Mouse (Mus musculus) heart, adult 2 months (tissue): ENCODE measurements at regions not wholly inside any gene's neighbourhood (a gene's known extent, or its start where the extent isn't known, plus 50 kb on each side); places are given as distances from the start of the nearest gene placed in this dataset.

Experiments used
- DNase-seq, 2 experiments: peaks; one replicate each; pipeline ENCODE4 v3.0.0; 2021
- H3K27ac ChIP-seq: fragments of 200-600 bp; 2 replicates; pipeline ENCODE4 v1.8.1; 2022
- H3K27me3 ChIP-seq: fragments of 200-500 bp; 2 replicates; pipeline ENCODE4 v1.6.1; 2012; ENCODE audit warnings: mild to moderate bottlenecking, low read length, inconsistent platforms, mixed read lengths; ENCODE audit not compliant: control insufficient read depth, insufficient read depth
- H3K36me3 ChIP-seq: fragments of 200-500 bp; 2 replicates; pipeline ENCODE4 v1.6.1; 2012; ENCODE audit warnings: low read length, inconsistent platforms; ENCODE audit not compliant: control insufficient read depth, insufficient read depth
- H3K4me1 ChIP-seq: fragments of 200-500 bp; 2 replicates; pipeline ENCODE4 v1.6.1; 2011; ENCODE audit warnings: low read length; ENCODE audit not compliant: control insufficient read depth, insufficient read depth
- H3K4me3 ChIP-seq: fragments of 200-600 bp; 2 replicates; pipeline ENCODE4 v1.8.1; 2022
- H3K79me2 ChIP-seq: fragments of 200-500 bp; replicated peaks from 2 replicates; pipeline ENCODE4 v1.6.1; 2012; ENCODE audit warnings: mild to moderate bottlenecking, inconsistent platforms, low read length, moderate library complexity, mixed read lengths; ENCODE audit not compliant: control insufficient read depth, insufficient read depth
- H3K9ac ChIP-seq: fragments of 200-500 bp; 2 replicates; pipeline ENCODE4 v1.6.1; 2012; ENCODE audit warnings: low read depth, mild to moderate bottlenecking, control low read depth, inconsistent platforms, low read length, mixed read lengths
- CTCF ChIP-seq: fragments of 200-600 bp; IDR thresholded peaks from 2 replicates; pipeline ENCODE4 v1.8.1; 2022; ENCODE audit warnings: antibody characterized with exemption, mild to moderate bottlenecking, moderate library complexity
- EP300 ChIP-seq: fragments of 200-500 bp; IDR thresholded peaks from 2 replicates; pipeline ENCODE4 v1.6.1; 2011; ENCODE audit warnings: low read depth, low read length, control low read depth; ENCODE audit not compliant: insufficient read depth
- POLR2A ChIP-seq: fragments of 200-500 bp; IDR thresholded peaks from 2 replicates; pipeline ENCODE4 v1.6.1; 2011; ENCODE audit warnings: mild to moderate bottlenecking, low read depth, low read length, control low read depth; ENCODE audit not compliant: insufficient read depth
- WGBS: fragments of 180-500 bp; shearing (Covaris S2); methylation state at CpG from one replicate; pipeline ENCODE4 v1.1.7; 2018; 5-methylcytosine and 5-hydroxymethylcytosine counted together
- intact Hi-C: fragments of 180-260 bp; cut with DNase I; formaldehyde crosslinking; loops from one replicate; pipeline ENCODE4 v1.15.1; 2025

- intact Hi-C loops = no loop called here
- no peaks in the 10 kb centered on the region for H3K79me2 ChIP-seq
- H3K4me1 ChIP-seq = no peaks in the 10 kb centered on the region
- no peak overlapping the region for H3K9ac ChIP-seq
- no peaks in the 10 kb centered on the region for H3K36me3 ChIP-seq
- 54% methylated on average over 6 of the region's 6 CpGs for WGBS
- DNase-seq = no peak
- H3K27ac ChIP-seq = no peak overlapping the region
- H3K4me3 ChIP-seq = no peak overlapping the region
- no peak for TF ChIP-seq EP300
- TF ChIP-seq POLR2A = no peak
- TF ChIP-seq CTCF = no peak
- no peaks in the 10 kb centered on the region for H3K27me3 ChIP-seq
Observed at GRCm38 (mm10) chr9:43408493-43408892, 97.8 kb downstream of the Trim29 start.

GRCm38 (mm10) chr9:43412473-43412872, 101.8 kb downstream of the Trim29 start:
- Histone ChIP-seq H3K36me3 (no peaks in the 10 kb centered on the region), H3K4me3 (no peak overlapping the region), H3K27ac (no peak overlapping the region), H3K79me2 (no peaks in the 10 kb centered on the region), H3K9ac (no peak overlapping the region), H3K4me1 (no peaks in the 10 kb centered on the region), H3K27me3 (no peaks in the 10 kb centered on the region)
- no peak for TF ChIP-seq POLR2A
- intact Hi-C loops = no loop called here
- DNase-seq = no peak
- 74% methylated on average over 3 of the region's 3 CpGs for WGBS

- Histone ChIP-seq H3K27me3 (no peaks in the 10 kb centered on the region), H3K4me1 (no peaks in the 10 kb centered on the region), H3K9ac (no peak overlapping the region), H3K4me3 (no peak overlapping the region), H3K36me3 (no peaks in the 10 kb centered on the region), H3K79me2 (no peaks in the 10 kb centered on the region), H3K27ac (no peak overlapping the region)
- no peak for DNase-seq
- 23% methylated on average over 17 of the region's 17 CpGs for WGBS
- intact Hi-C loops = no loop called here
- TF ChIP-seq POLR2A = no peak
- TF ChIP-seq CTCF = no peak
- no peak for TF ChIP-seq EP300
Observed at GRCm38 (mm10) chr9:43419993-43420715, 109.5 kb downstream of the Trim29 start.

DNA sequence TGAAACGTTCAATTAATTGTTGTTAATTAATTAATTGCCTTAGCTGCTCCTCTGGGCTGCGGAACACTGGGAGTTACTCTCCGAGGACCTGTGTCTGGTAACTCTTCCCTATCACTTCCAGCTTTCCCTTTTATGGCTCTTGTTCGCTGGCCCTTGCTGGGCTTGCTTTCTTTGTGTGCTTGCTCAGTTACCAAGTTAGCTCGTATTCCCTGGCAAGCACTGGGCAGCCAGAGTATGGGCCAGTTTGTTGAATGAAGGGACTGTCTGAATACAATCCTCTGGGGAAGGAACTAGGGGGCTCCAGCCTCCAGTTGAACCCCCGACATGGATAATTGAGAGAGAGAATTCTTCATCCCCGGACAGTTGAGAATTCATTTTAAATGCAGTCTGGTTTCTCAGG, 116.4 kb downstream of the Trim29 start:
- Histone ChIP-seq H3K27me3 (no peaks in the 10 kb centered on the region), H3K27ac (no peak overlapping the region), H3K79me2 (no peaks in the 10 kb centered on the region), H3K9ac (no peak overlapping the region), H3K36me3 (no peaks in the 10 kb centered on the region), H3K4me1 (no peaks in the 10 kb centered on the region), H3K4me3 (no peak overlapping the region)
- DNase-seq = no peak
- WGBS = 42% methylated on average over 7 of the region's 7 CpGs
- TF ChIP-seq EP300 = no peak
- TF ChIP-seq CTCF = no peak
- TF ChIP-seq POLR2A = no peak
- intact Hi-C loops = no loop called here

DNA sequence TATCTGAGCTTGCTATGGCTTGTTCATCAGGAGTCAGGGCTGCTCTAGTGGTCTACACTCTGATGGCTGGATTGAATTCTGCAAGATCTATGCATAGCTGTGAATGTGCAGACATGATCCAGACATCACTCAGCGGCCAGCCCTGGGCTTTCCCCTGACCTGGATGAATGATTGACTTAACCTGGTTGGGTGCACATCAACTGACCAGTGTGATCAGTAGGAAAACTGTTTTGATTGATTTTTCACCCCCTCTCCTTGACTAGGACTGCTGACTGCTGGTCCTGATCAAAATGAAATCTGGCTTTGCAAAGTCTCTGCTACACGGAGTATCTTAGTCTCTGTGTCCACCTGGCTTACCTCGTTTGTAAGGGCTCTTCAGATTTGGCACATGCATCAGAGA, 123.3 kb downstream of the Trim29 start:
- DNase-seq = no peak
- no peak overlapping the region for H3K4me3 ChIP-seq
- no peak overlapping the region for H3K27ac ChIP-seq
- intact Hi-C loops = no loop called here
- H3K27me3 ChIP-seq = no peaks in the 10 kb centered on the region; the same call in 1 of the 2 replicates
- H3K9ac ChIP-seq = no peak overlapping the region
- H3K4me1 ChIP-seq = no peaks in the 10 kb centered on the region
- WGBS = 58% methylated on average over 3 of the region's 3 CpGs
- no peaks in the 10 kb centered on the region for H3K36me3 ChIP-seq
- TF ChIP-seq EP300 = no peak
- TF ChIP-seq POLR2A = no peak
- TF ChIP-seq CTCF = no peak
- H3K79me2 ChIP-seq = no peaks in the 10 kb centered on the region

DNA sequence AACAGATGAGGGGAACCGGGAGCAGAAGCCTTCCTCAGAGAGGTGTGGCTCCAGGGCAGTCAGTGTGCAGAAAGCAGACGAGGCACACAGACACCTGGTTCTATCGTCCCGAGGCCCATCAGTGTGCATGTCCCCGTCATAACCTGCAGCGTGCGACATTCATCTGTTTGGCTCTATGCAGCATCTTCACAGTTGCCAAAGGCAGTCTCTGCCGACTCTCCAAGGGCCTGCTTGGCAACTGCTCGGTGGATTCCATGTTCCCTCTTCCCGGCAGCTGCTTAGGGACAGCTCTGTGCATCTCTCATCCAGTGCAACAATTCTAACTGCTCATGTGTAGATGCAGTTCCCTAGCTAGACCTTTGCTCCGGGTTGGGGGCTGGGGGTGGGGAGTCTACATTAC, 127.8 kb downstream of the Trim29 start:
- Histone ChIP-seq H3K27ac (no peak overlapping the region), H3K79me2 (no peaks in the 10 kb centered on the region), H3K27me3 (peaks cover 1% of the 10 kb centered on the region; the same call in 1 of the 2 replicates), H3K4me3 (no peak overlapping the region), H3K36me3 (no peaks in the 10 kb centered on the region), H3K9ac (no peak overlapping the region), H3K4me1 (no peaks in the 10 kb centered on the region)
- 76% methylated on average over 11 of the region's 11 CpGs for WGBS
- no peak for TF ChIP-seq EP300
- TF ChIP-seq CTCF = no peak
- TF ChIP-seq POLR2A = no peak
- no peak for DNase-seq
- intact Hi-C loops = no loop called here
